Mouse (Mus musculus): Measurements from ENCODE around the gene Trim37. TPM values are rescaled to one million over a fixed set of nuclear protein-coding genes. Genes with fewer than 3 reads are reported as not detected.

The Trim37 gene
- 16.2 and 19.1 TPM in 2 replicates for polyA plus RNA-seq (2015; fragmentation: Nextera tagmentation; extraction: Ambion mirVana)

- ATAC-seq, result peak; percentile 95
- WGBS, result under 1% methylated on average over 101 of the region's 105 CpGs
- Histone ChIP-seq H3K9me3 (ENCODE audit: control insufficient read depth, low read length) (no peaks in the 10 kb centered on the region), H3K4me2 (ENCODE audit: low read depth, low read length) (peak within 1 kb of the TSS; percentile 62), H3K4me3 (ENCODE audit: low read length) (peak within 1 kb of the TSS; percentile 89), H3K4me1 (ENCODE audit: control insufficient read depth, insufficient read depth, low read length) (peaks cover 8% of the 10 kb centered on the region; the same call in 1 of the 2 replicates), H3K36me3 (ENCODE audit: control insufficient read depth, insufficient read depth, low read length) (peaks cover 10% of the 10 kb centered on the region), H3K9ac (ENCODE audit: low read depth, low read length) (peak within 1 kb of the TSS; percentile 79), H3K27me3 (replicated peaks; ENCODE audit: control insufficient read depth, insufficient read depth, low read length) (no peaks in the 10 kb centered on the region), H3K27ac (ENCODE audit: low read length) (peak within 1 kb of the TSS; percentile 85)
These were observed at the start of gene Trim37 for GRCm38 (mm10) chr11:87126824-87127816. Trim37 (plus strand) TSS chr11:87127077.

GRCm38 (mm10) chr11:87083712-87084111 lies 43.2 kb upstream of the Trim37 start:
- Histone ChIP-seq H3K4me3 (ENCODE audit: low read length) (no peak overlapping the region), H3K36me3 (ENCODE audit: control insufficient read depth, insufficient read depth, low read length) (no peaks in the 10 kb centered on the region), H3K4me1 (ENCODE audit: control insufficient read depth, insufficient read depth, low read length) (peaks cover 13% of the 10 kb centered on the region), H3K27me3 (replicated peaks; ENCODE audit: control insufficient read depth, insufficient read depth, low read length) (no peaks in the 10 kb centered on the region), H3K9me3 (ENCODE audit: control insufficient read depth, low read length) (no peaks in the 10 kb centered on the region), H3K27ac (ENCODE audit: low read length) (no peak overlapping the region), H3K9ac (ENCODE audit: low read depth, low read length) (no peak overlapping the region), H3K4me2 (ENCODE audit: low read depth, low read length) (no peak overlapping the region)
- ATAC-seq, result no peak
- 39% methylated on average over 1 of the region's 1 CpGs for WGBS

GRCm38 (mm10) chr11:87085461-87085860 lies 41.4 kb upstream of the Trim37 start:
- Histone ChIP-seq H3K4me2 (ENCODE audit: low read depth, low read length) (peak overlapping the region; percentile 79), H3K4me1 (ENCODE audit: control insufficient read depth, insufficient read depth, low read length) (peaks cover 13% of the 10 kb centered on the region), H3K9ac (ENCODE audit: low read depth, low read length) (peak overlapping the region; percentile 88; the same call in 1 of the 2 replicates), H3K4me3 (ENCODE audit: low read length) (peak overlapping the region; percentile 96), H3K36me3 (ENCODE audit: control insufficient read depth, insufficient read depth, low read length) (no peaks in the 10 kb centered on the region), H3K9me3 (ENCODE audit: control insufficient read depth, low read length) (no peaks in the 10 kb centered on the region), H3K27ac (ENCODE audit: low read length) (no peak overlapping the region), H3K27me3 (replicated peaks; ENCODE audit: control insufficient read depth, insufficient read depth, low read length) (no peaks in the 10 kb centered on the region)
- WGBS, result 83% methylated on average over 13 of the region's 13 CpGs
- ATAC-seq, result no peak

DNA sequence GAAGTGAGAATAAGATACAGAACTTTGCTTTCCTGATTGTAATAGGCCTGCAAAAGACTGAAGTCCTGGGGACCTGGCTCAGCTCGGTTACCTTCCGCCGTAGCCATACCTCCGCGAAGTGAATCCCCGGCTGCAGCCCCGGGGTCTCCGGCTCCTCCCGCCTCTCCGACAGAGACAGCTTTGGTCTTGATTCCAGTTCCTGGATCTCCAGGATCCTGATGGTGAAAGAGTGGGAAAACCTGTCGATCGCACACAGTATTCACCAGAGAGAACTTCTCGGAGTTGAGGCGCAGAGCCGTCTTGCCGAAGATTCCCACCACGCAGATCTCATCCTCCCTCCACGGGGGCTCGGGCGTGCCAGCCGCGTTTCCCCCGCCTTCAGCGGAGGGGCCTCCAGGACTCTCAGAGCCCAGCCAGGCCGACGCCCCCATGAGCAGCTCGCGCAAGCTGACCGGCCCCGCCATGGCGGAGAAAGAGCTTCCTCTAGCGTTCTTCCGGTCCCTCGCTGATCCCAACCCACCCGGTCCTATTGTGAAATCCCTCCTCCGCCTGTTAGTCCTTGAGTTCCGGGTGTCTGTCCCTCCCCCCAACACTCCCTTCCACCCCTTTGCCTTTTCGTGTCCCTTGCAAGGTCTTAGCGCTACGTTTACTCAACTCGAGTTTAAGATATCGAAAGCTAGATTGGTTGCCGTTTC lies 40.4 kb upstream of the Trim37 start, which contains the start of gene Smg8:
Gene Smg8, minus strand, starts transcription at position 485 of the 695 bp plus-strand sequence.
- ATAC-seq, result peak; percentile 95
- Histone ChIP-seq H3K36me3 (ENCODE audit: control insufficient read depth, insufficient read depth, low read length) (no peaks in the 10 kb centered on the region), H3K4me2 (ENCODE audit: low read depth, low read length) (peak within 1 kb of the TSS; percentile 79), H3K4me3 (ENCODE audit: low read length) (peak within 1 kb of the TSS; percentile 96), H3K9me3 (ENCODE audit: control insufficient read depth, low read length) (no peaks in the 10 kb centered on the region), H3K4me1 (ENCODE audit: control insufficient read depth, insufficient read depth, low read length) (peaks cover 13% of the 10 kb centered on the region), H3K9ac (ENCODE audit: low read depth, low read length) (peak within 1 kb of the TSS; percentile 88), H3K27me3 (replicated peaks; ENCODE audit: control insufficient read depth, insufficient read depth, low read length) (no peaks in the 10 kb centered on the region), H3K27ac (ENCODE audit: low read length) (peak within 1 kb of the TSS; percentile 57; the same call in 1 of the 2 replicates)
- under 1% methylated on average over 43 of the region's 43 CpGs for WGBS

DNA sequence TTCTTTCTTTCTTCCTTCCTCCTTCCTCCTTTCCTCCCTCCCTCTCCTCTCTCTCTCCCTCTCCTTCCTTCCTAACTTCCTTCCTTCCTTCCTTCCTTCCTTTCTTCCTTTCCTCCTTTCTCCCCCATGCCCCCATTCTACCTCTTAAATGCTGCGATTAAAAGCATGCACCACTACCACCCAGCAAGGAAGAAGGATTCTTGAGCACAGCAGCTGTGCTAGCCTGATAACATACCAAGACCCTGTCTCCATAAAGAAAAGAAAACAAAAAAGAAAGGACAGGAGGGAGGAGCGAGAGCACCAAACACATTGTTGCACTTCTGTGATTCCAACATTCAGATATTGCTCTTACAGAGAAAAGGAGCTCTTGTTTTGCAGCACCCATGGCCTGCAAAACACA lies 39.7 kb upstream of the Trim37 start:
- no peak overlapping the region for H3K27ac ChIP-seq (ENCODE audit: low read length)
- peak overlapping the region; percentile 79 for H3K4me2 ChIP-seq (ENCODE audit: low read depth, low read length)
- peaks cover 13% of the 10 kb centered on the region for H3K4me1 ChIP-seq (ENCODE audit: control insufficient read depth, insufficient read depth, low read length)
- WGBS, result 60% methylated on average over 2 of the region's 2 CpGs
- H3K9me3 ChIP-seq (ENCODE audit: control insufficient read depth, low read length), result no peaks in the 10 kb centered on the region
- no peaks in the 10 kb centered on the region for H3K27me3 ChIP-seq (replicated peaks; ENCODE audit: control insufficient read depth, insufficient read depth, low read length)
- ATAC-seq, result no peak
- peaks cover 6% of the 10 kb centered on the region; the same call in 1 of the 2 replicates for H3K36me3 ChIP-seq (ENCODE audit: control insufficient read depth, insufficient read depth, low read length)
- H3K9ac ChIP-seq (ENCODE audit: low read depth, low read length), result 0 out of 2 replicates have a peak overlapping the region, but pooled peaks have one; percentile 88
- H3K4me3 ChIP-seq (ENCODE audit: low read length), result peak overlapping the region; percentile 96

DNA sequence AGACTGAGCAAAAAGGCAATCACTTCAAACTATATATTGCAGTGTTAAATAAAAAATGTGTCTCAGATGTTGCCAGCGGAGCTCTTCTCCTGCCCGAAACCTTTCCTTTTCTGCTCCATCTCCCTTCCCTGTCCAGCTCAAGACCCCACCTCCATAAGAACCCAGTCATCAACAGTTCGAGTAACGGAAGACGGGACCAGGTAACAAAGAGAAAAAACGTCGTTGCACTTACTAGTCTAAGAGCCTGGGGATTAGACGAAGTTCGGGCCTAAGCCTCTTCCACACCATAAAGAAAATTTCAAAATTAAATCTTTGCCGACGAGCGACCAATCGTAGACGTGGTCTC lies 18.5 kb upstream of the Trim37 start, which contains the start of gene Prr11:
Gene Prr11, minus strand, starts transcription at position 300 of the 346 bp plus-strand sequence.
- ATAC-seq, result no peak
- 0% methylated on average over 14 of the region's 14 CpGs for WGBS
- H3K27ac ChIP-seq (ENCODE audit: low read length), result peak within 1 kb of the TSS; percentile 75
- H3K9ac ChIP-seq (ENCODE audit: low read depth, low read length), result peak within 1 kb of the TSS; percentile 78
- no peaks in the 10 kb centered on the region for H3K9me3 ChIP-seq (ENCODE audit: control insufficient read depth, low read length)
- H3K27me3 ChIP-seq (replicated peaks; ENCODE audit: control insufficient read depth, insufficient read depth, low read length), result no peaks in the 10 kb centered on the region
- peak within 1 kb of the TSS; percentile 71 for H3K4me2 ChIP-seq (ENCODE audit: low read depth, low read length)
- H3K4me1 ChIP-seq (ENCODE audit: control insufficient read depth, insufficient read depth, low read length), result peaks cover 7% of the 10 kb centered on the region
- no peaks in the 10 kb centered on the region for H3K36me3 ChIP-seq (ENCODE audit: control insufficient read depth, insufficient read depth, low read length)
- H3K4me3 ChIP-seq (ENCODE audit: low read length), result peak within 1 kb of the TSS; percentile 62

DNA sequence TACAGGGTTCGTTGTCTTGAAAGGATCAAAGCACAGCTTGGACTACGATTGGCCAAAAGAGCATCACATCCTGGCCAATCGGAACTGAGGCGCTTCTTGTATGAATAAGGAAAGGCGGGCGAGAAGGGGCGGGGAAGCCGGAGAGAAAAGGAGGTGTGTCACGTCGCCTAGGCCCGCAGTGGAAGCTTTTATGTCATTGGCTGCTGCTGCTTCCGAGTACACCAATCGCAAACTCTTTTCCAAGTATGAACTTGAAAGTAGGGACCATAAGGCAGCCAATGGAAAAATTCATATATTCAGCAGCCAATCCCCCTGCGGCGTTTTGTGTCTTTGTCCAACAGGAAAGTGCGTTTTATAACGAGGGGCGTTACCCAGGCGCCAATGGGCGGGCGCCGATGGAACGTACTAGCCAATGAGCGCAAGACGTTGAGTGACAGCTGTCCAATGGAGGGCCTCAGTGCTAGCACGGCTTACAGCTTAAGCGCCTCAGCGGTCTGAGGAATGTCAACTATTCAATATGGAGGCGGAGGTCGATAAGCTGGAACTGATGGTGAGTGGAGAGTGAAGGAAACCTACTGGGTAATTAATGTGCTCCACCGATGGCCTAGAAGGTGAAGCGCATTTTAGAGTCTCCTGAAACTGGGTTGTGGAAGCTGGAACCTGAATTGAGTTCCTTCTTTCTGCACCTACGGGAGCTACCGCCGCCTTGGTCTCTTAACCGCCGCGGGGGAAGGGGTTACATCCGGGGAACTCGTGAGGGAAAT lies 17.9 kb upstream of the Trim37 start, which contains the start of gene Ska2:
Gene Ska2, plus strand, starts transcription at position 480 of the 764 bp plus-strand sequence.
- peak within 1 kb of the TSS; percentile 62 for H3K4me3 ChIP-seq (ENCODE audit: low read length)
- no peaks in the 10 kb centered on the region for H3K27me3 ChIP-seq (replicated peaks; ENCODE audit: control insufficient read depth, insufficient read depth, low read length)
- WGBS, result under 1% methylated on average over 40 of the region's 40 CpGs
- peak within 1 kb of the TSS; percentile 71 for H3K4me2 ChIP-seq (ENCODE audit: low read depth, low read length)
- peaks cover 9% of the 10 kb centered on the region for H3K4me1 ChIP-seq (ENCODE audit: control insufficient read depth, insufficient read depth, low read length)
- H3K9ac ChIP-seq (ENCODE audit: low read depth, low read length), result peak within 1 kb of the TSS; percentile 78
- H3K36me3 ChIP-seq (ENCODE audit: control insufficient read depth, insufficient read depth, low read length), result no peaks in the 10 kb centered on the region
- ATAC-seq, result peak; percentile 100
- peak within 1 kb of the TSS; percentile 75 for H3K27ac ChIP-seq (ENCODE audit: low read length)
- H3K9me3 ChIP-seq (ENCODE audit: control insufficient read depth, low read length), result no peaks in the 10 kb centered on the region

DNA sequence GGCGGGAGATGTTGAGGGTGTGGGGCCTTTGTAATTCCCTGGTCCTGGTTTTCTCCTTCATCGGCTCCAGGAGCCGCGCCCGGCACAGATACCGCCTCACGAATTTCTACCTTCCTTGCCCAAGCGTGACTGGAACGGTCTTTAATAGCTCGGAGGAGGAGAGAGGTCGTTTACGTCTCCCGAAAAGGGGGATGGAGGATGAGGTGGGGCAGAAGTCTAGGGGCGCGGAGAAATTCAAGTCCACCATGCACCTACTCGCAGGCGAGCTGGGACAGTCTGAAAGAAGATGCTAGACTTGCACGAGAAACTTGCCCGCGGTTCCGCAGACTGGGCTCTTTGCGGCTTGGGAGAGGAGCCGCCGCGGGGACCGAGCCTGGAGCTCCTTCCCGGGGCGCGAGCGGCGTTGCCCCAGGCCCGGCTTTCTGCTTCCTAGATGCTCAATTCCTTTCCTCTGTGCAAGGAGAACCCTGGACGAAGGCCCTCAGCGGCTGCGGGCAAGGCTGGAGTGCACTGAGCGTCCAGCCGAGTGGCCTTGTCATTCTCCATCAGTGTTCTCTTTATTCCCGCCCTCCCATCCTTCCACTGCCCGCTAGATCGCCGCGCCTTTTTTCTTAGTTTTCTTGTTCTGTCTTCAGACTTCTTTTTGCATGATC lies 17.2 kb upstream of the Trim37 start:
- peaks cover 9% of the 10 kb centered on the region for H3K4me1 ChIP-seq (ENCODE audit: control insufficient read depth, insufficient read depth, low read length)
- no peak for ATAC-seq
- H3K27ac ChIP-seq (ENCODE audit: low read length), result peak overlapping the region; percentile 75
- peak overlapping the region; percentile 62 for H3K4me3 ChIP-seq (ENCODE audit: low read length)
- no peaks in the 10 kb centered on the region for H3K36me3 ChIP-seq (ENCODE audit: control insufficient read depth, insufficient read depth, low read length)
- H3K27me3 ChIP-seq (replicated peaks; ENCODE audit: control insufficient read depth, insufficient read depth, low read length), result no peaks in the 10 kb centered on the region
- no peaks in the 10 kb centered on the region for H3K9me3 ChIP-seq (ENCODE audit: control insufficient read depth, low read length)
- H3K9ac ChIP-seq (ENCODE audit: low read depth, low read length), result peak overlapping the region; percentile 78
- H3K4me2 ChIP-seq (ENCODE audit: low read depth, low read length), result peak overlapping the region; percentile 71
- WGBS, result under 1% methylated on average over 42 of the region's 42 CpGs
